Mouse (Mus musculus): Measurements from ENCODE around the gene Grin2b. TPM values are rescaled to one million over a fixed set of nuclear protein-coding genes. Genes with fewer than 3 reads are reported as not detected.

Grin2b gene
- polyA plus RNA-seq, 1 experiment: not detected

DNA sequence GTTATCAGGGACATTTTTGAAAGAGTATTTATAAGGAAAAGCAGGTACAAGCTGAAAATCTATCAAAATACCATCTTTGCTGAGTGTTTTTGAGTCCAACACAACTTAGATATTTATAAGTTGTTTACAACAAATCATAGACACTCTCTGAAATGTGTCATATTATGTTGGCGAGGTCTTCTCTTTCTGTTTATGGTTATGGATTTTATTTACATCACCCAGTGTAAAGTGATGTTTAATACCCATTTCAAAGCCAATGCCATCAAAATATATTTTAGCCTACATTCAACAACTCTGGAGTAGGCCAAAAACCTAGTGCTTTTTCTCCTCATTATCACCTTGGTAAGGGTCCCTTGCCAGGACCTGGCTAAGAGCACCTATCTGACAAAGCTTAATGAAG is 154.3 kb downstream of the Grin2b start:
- 82% methylated on average over 1 of the region's 1 CpGs for WGBS
- DNase-seq (ENCODE audit: low read depth, low spot score): no peak

DNA sequence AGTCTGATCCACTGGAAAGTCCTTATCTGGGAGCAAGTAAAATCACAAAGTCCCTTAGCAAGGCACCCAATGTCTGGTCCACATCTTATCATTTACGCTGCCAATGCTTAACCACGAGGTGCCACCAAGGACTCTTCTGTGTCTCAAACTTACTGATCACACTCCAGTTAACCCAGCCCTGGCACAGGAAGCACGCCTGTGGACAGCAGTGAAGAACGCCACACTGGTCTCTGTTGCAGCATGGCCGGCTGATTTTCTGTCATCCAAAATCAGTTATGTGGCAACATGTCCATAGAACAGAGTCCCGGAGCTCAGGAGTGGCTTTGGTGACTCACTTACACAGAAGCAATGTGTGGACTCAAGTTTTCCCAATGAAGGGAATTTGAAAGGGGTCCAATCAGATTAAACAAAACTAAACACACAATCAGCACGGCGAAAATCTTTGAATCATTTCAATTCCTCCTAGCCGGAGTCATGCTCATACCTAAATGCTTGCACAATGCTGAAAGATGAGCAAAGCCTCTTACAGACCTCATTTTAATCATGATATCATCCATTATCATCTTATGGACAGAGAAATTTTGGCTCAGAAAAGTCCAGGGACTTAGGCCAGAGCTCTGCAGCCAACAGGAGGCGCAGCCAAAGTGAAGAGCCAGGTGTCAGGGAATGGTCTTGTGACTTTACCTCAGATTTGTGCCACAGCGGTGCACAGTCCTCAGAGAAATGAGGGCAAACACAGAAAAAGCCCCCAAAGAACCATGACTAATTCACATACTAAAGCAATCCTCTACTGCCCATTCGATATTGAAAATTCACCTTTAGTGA is 159.5 kb downstream of the Grin2b start:
- DNase-seq (ENCODE audit: low read depth, low spot score): no peak
- WGBS: 86% methylated on average over 12 of the region's 12 CpGs

DNA sequence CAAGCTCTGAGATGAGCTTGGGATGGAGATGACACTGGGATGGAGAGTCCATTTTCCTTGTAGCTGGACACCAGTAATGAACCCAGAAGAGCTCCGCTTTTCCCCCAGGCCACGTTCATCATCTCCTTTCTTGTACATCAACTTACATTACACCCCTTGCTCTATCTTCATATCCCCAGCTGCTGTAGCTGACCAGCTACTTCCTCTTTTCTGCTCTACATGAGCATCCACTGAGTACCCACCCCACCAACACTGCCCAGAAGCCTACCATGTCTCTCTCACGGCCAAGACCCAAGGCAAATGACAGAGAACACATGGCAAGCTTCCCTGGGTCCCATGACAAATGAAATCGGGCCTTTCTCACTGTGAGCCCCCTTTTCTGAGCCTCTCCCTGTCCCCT is 161.8 kb downstream of the Grin2b start:
- WGBS: 76% methylated on average over 4 of the region's 4 CpGs
- DNase-seq (ENCODE audit: low read depth, low spot score): no peak

- 90% methylated on average over 4 of the region's 4 CpGs for whole genome bisulfite sequencing
- DNase-seq (ENCODE audit: low read depth, low spot score): no peak
These were observed 162.3 kb downstream of the Grin2b start for GRCm38 (mm10) chr6:136011038-136011311.

- 52% methylated on average over 7 of the region's 7 CpGs for WGBS
- no peak for DNase-seq (ENCODE audit: low read depth, low spot score)
These were observed 162.8 kb downstream of the Grin2b start for GRCm38 (mm10) chr6:136010290-136011037.

DNA sequence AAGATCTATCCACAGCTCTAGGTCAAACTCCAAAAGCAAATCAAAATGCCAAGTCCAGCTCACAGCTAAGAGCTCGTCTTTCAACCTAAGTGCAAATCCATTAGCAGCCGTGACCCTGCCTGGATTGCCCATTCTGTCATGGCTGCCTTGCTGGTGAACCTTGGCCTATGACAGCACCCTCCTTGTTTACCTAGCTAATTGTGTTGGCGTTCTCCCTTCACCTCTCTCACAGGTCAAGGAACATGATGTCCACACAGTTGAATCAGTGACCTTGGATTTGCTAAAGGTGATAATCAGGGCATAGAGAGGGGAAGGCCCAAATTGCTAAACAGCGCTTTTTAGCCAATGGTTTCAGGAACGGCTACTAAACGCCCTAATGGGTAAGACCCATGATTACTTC is 165.2 kb downstream of the Grin2b start:
- no peak for DNase-seq (ENCODE audit: low read depth, low spot score)

DNA sequence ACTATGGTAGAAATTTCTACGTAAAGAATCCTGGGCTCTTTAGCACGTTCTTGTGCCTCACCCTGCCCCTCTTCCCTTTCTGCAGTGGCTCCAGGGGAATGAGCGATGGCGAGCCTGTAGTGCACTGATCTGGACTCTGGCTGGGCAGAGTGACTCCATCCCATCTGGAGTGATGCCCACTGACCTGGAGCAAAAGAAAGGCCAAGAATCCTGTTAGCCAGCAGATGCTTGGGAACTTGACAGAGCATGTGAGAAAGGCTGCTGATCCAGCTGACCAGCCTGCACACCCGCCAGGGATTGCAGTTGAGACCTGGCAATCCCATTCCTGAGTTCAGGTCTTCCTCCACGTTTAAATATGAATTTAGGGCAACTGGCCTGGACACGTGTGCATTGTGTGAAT is 178.6 kb downstream of the Grin2b start:
- 76% methylated on average over 7 of the region's 7 CpGs for WGBS
- no peak for DNase-seq (ENCODE audit: low read depth, low spot score)

More for the DNA sequence above, 165.2 kb downstream of the Grin2b start:
- WGBS: 62% methylated on average over 6 of the region's 6 CpGs

DNA sequence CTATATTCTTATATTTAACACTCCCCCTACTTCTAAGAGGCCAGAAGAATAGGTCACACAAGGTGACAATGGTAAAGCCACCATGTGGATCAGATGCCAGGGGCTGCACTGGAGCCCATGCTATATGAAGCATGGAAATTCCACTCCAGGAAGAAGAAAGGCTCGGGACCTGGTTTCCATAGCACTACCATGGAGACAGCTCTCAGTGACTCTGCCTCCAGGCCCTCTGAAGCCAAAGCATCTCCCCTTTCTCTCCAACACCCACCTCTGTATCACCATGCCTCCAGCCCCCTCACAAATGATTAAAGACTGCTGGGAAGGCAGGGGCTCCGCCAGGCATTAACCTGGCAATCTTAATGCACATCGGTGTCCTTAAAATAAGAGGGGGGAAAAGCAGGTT is 179.4 kb downstream of the Grin2b start:
- no peak for DNase-seq (ENCODE audit: low read depth, low spot score)
- 82% methylated on average over 3 of the region's 3 CpGs for WGBS

- WGBS: 89% methylated on average over 11 of the region's 11 CpGs
- DNase-seq (ENCODE audit: low read depth, low spot score): no peak
These were observed 179.9 kb downstream of the Grin2b start for GRCm38 (mm10) chr6:135993378-135993777.

DNA sequence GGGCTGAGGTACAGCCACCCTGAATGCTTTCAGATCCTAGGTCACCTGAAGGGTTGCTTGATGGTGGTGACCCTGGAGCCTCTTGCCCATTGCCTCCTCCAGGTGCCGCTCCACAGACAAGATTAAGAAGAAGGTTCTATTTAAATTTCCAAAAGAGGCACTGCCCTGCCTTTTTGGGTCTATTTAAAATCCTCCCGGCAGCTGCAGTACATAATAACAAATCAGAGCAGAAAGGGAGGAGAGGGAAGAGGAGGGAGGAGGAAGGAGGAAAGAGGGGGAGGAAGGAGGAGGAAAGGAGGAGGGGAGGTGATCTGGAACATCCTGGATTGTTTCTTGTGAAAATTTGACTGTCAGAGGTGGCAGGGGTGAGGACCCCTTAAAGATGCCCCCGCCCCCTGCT is 197.2 kb downstream of the Grin2b start:
- 45% methylated on average over 3 of the region's 3 CpGs for WGBS
- no peak for DNase-seq (ENCODE audit: low read depth, low spot score)

GRCm38 (mm10) chr6:135972481-135972880 is 200.8 kb downstream of the Grin2b start:
- 35% methylated on average over 9 of the region's 9 CpGs for WGBS
- DNase-seq (ENCODE audit: low read depth, low spot score): no peak

GRCm38 (mm10) chr6:135971481-135971880 is 201.8 kb downstream of the Grin2b start:
- 92% methylated on average over 4 of the region's 4 CpGs for WGBS
- DNase-seq (ENCODE audit: low read depth, low spot score): no peak

GRCm38 (mm10) chr6:135970716-135971318 is 202.5 kb downstream of the Grin2b start:
- 56% methylated on average over 3 of the region's 3 CpGs for WGBS
- no peak for DNase-seq (ENCODE audit: low read depth, low spot score)

DNA sequence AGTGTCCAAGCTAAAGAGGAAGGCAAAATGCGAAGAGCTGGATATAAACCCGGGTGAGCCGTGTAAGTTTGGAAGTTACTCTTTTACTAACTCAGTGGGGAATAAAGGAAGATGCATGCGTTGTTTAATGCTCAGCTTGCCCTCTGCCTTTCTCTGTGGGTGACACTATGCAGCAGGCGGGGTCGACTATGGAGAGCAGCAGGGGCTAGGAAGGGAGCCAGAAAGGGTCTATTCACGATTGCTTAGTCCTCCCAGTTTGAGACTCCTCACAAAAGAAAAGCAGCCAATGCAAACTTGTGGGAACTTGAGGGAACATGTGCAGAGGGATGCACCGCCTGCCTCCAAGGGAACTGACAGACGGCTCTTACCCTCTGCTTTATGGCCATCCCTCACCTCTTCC is 211.5 kb downstream of the Grin2b start:
- DNase-seq (ENCODE audit: low read depth, low spot score): no peak
- WGBS: 62% methylated on average over 9 of the region's 9 CpGs

GRCm38 (mm10) chr6:135959629-135960028 is 213.7 kb downstream of the Grin2b start:
- WGBS: 77% methylated on average over 10 of the region's 10 CpGs

DNA sequence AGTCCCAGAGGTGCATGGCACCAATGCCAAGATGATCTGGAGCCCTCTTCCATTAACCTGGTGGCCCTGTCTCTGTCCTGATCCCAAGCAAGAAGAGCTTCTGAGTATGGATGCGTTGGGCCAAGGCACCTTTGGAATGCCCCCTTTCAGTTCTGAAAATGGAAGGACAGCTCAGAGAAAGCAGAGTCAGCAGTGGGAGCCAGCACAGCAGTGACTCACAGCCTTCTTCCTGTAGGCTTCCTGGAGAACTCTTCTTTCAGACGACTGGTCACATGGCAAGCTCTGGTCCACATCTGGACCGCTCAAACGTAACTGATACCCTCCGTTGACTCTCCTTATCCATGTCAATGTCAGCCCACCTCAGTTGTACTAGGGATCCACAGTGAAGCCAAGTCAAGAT is 221.6 kb downstream of the Grin2b start:
- 83% methylated on average over 5 of the region's 5 CpGs for WGBS
- no peak for DNase-seq (ENCODE audit: low read depth, low spot score)

More at GRCm38 (mm10) chr6:135959629-135960028, 213.7 kb downstream of the Grin2b start:
- no peak for DNase-seq (ENCODE audit: low read depth, low spot score)

GRCm38 (mm10) chr6:135945511-135945910 is 227.8 kb downstream of the Grin2b start:
- 74% methylated on average over 5 of the region's 5 CpGs for WGBS
- no peak for DNase-seq (ENCODE audit: low read depth, low spot score)

DNA sequence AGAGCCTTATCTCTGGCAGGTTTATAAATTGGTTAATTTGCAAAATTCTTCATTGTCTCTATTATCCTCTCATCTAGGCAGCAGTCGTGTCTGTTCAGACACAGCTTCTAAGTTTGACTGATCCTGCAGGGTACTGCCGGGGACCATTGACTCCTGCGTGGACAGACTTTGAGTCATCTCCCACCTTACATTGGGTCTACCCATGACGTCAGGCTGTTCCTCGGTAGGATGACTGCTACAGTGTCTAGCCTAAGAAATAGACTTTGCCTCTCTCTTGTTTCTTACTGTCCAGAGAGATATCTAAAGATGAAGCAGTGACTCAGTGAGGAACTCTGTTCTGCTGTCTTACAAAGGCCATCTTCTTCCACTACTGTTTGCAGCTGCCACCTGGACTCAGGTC is 229.0 kb downstream of the Grin2b start:
- 88% methylated on average over 5 of the region's 5 CpGs for WGBS
- DNase-seq (ENCODE audit: low read depth, low spot score): no peak

DNA sequence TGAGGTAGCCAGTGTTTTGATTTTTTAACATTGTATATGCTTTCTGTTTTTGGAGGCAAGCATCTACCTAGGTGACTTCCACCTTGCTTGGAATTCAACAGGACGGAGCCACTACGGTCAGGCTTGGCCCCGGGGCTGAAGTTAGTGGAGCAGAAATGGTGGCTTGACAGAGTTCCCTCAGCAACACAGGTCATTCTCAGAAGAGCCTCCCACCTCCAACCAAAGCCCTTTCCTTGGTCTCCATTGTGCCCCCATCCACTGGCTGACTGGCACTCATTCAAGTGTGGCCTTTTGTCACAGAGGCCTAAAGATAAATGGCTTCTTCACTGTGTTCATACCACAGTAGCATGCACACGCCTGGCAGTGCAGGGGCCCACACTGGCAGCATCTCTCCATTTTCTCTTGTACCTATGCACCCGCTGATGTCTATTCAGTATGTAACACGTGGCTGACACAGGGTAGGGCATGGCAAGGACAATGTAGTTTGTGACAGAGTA is 230.1 kb downstream of the Grin2b start:
- DNase-seq (ENCODE audit: low read depth, low spot score): no peak
- 87% methylated on average over 6 of the region's 6 CpGs for WGBS

GRCm38 (mm10) chr6:135932924-135933323 is 240.4 kb downstream of the Grin2b start:
- WGBS: 74% methylated on average over 3 of the region's 3 CpGs

More at GRCm38 (mm10) chr6:135932924-135933323, 240.4 kb downstream of the Grin2b start:
- no peak for DNase-seq (ENCODE audit: low read depth, low spot score)

Data from large intestine, adult 2 months (tissue).